Mouse (Mus musculus): Measurements from ENCODE around the gene Pcnx.

- TF ChIP-seq CTCF (IDR thresholded peaks at IDR 0.05; ENCODE audit: low read depth) (no peak), EP300 (optimal IDR thresholded peaks at IDR 0.05) (no peak)
Measured at GRCm38 (mm10) chr12:81918346-81918745, 58.5 kb downstream of the Pcnx start.

Measured in stomach, postnatal 0 days (tissue).